Mouse (Mus musculus): ENCODE data around the gene Col4a3.

DNA sequence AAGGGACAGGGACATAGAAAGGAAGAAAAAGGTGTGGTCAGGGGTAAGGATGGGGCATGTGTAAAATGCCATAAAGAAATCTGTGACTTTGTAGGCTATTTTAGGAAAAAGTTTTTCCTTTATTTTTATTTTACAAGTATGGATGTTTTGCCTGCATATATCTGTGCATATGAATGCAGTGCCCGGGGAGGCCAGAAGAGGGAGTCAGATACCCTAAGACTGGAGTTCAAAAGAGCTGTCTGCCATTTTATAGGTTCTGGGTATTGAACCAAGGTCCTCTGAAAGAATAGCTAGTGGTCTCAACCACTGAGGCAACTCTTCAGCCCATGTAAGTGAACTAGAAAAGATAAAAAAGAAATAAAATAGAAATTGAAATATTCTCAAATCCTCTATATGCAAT is 15.0 kb upstream of the Col4a3 start:
- TF ChIP-seq POLR2A (IDR thresholded peaks at IDR 0.05; ENCODE audit: low read depth, low read length): no peak
- TF ChIP-seq CTCF (IDR thresholded peaks at IDR 0.05; ENCODE audit: extremely low read depth, insufficient read length, insufficient replicate concordance, low read depth, low read length): no peak
